Mouse (Mus musculus) ES-Bruce4 (cell line): ENCODE data around the gene Sh3bgrl.

Experiments
- CTCF ChIP-seq: IDR thresholded peaks from one replicate; pipeline ENCODE4 v1.8.1; 2011; ENCODE audit warnings: low read depth, low read length
- EP300 ChIP-seq: IDR thresholded peaks from 2 replicates; pipeline ENCODE4 v1.6.1; 2011; ENCODE audit warnings: low read depth, low read length; ENCODE audit not compliant: insufficient read depth
- POLR2A ChIP-seq: IDR thresholded peaks from one replicate; pipeline ENCODE4 v1.8.1; 2011; ENCODE audit warnings: low read length; ENCODE audit not compliant: insufficient read depth

GRCm38 (mm10) chrX:109151228-109151627 lies 56.1 kb downstream of the Sh3bgrl start:
- TF ChIP-seq CTCF (no peak), POLR2A (no peak), EP300 (no peak)
